Mouse (Mus musculus) neural tube, embryonic 11.5 days (tissue): Measurements from ENCODE around the gene Actn1. TPM values are rescaled to one million over a fixed set of nuclear protein-coding genes. Genes with fewer than 3 reads are reported as not detected.

Source experiments
- ATAC-seq: fragments of 200-750 bp; cut with Nextera tagmentation; 2 replicates; pipeline ENCODE4 v1.8.0; 2017; ENCODE audit warnings: moderate number of reproducible peaks, mild to moderate bottlenecking, moderate TSS enrichment, moderate library complexity; ENCODE audit not compliant: insufficient read depth, low FRiP score, low TSS enrichment
- DNase-seq: peaks from one replicate; pipeline ENCODE4 v3.0.0-alpha.2; 2015; ENCODE audit warnings: low spot score
- H3K27ac ChIP-seq: fragments of 300-500 bp; sonication (generic); 2 replicates; pipeline ENCODE4 v1.5.1; 2014; ENCODE audit warnings: low read depth, mild to moderate bottlenecking, low read length
- H3K27me3 ChIP-seq: fragments of 300-500 bp; sonication (generic); 2 replicates; pipeline ENCODE4 v1.6.1; 2014; ENCODE audit warnings: mild to moderate bottlenecking, low read length, mixed read lengths; ENCODE audit not compliant: control insufficient read depth, insufficient read depth
- H3K36me3 ChIP-seq: fragments of 300-500 bp; sonication (generic); 2 replicates; pipeline ENCODE4 v1.6.1; 2014; ENCODE audit warnings: mild to moderate bottlenecking, low read length, moderate library complexity, mixed read lengths; ENCODE audit not compliant: control insufficient read depth, insufficient read depth
- H3K4me1 ChIP-seq: fragments of 300-500 bp; sonication (generic); 2 replicates; pipeline ENCODE4 v1.6.1; 2014; ENCODE audit warnings: low read length, mixed read lengths; ENCODE audit not compliant: control insufficient read depth, insufficient read depth
- H3K4me2 ChIP-seq: fragments of 300-500 bp; sonication (generic); 2 replicates; pipeline ENCODE4 v1.6.1; 2014; ENCODE audit warnings: low read depth, mild to moderate bottlenecking, moderate library complexity
- H3K4me3 ChIP-seq: fragments of 300-500 bp; sonication (generic); 2 replicates; pipeline ENCODE4 v1.5.1; 2014; ENCODE audit warnings: low read depth, low read length
- H3K9ac ChIP-seq: fragments of 300-500 bp; sonication (generic); 2 replicates; pipeline ENCODE4 v1.6.1; 2014; ENCODE audit warnings: mild to moderate bottlenecking, low read length
- H3K9me3 ChIP-seq: fragments of 300-500 bp; sonication (generic); 2 replicates; pipeline ENCODE4 v1.6.1; 2016; ENCODE audit warnings: low read length; ENCODE audit not compliant: control insufficient read depth
- WGBS: fragments of 180-500 bp; shearing (Covaris S2); extraction: QIAGEN DNeasy Blood & Tissue Kit; methylation state at CpG from one replicate; pipeline ENCODE4 v1.1.7; 2014; 5-methylcytosine and 5-hydroxymethylcytosine counted together
- polyA plus RNA-seq: library from polyadenylated mRNA; unstranded; fragments of >200 nt; fragmentation: Nextera tagmentation; extraction: Ambion mirVana; gene quantifications from 2 replicates; pipeline ENCODE4 v1.2.1, GENCODE M21; 2014

Actn1 gene
- polyA plus RNA-seq, 1 experiment from 2014 or later, result 20.6 TPM

DNA sequence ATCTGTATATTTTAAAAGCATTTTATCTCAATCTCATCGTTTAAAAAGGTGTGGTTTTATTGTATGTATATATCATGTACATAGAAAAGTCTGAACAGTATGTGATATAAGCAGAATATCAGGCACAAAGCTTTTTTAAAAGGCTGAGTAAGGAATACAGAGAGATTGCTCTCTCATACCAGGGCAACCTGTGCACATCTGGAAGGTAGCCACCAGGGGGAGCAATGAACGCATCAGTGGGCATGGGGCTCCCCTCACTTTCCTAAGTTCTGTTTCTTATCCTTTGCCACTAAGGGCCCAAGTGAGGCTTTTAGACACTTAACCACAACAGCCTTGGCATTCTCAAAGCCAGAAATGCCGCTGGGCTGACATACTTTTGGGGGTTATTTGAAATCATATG lies 61.7 kb downstream of the Actn1 start:
- ATAC-seq, result no peak

DNA sequence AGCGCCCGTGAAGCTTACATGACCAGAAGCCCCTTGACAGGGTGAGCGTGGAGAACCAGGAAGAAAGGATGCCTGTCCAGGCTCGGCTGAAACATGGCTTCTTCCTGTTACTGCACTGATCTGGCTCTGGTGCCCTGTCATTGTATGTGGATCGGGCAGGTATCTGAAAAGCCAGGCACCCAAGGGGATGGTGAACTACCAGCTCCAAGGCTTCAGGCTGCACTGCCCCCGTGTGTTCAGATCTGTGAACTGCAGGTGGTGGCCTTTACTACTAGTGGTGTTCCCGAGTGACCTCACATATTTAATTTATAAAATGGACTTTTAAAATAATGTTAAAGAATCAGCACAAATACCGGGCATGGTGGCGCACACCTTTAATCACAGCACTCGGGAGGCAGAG lies 62.8 kb downstream of the Actn1 start:
- WGBS, result 77% methylated on average over 10 of the region's 10 CpGs
- H3K9ac ChIP-seq, result no peak overlapping the region
- H3K27ac ChIP-seq, result no peak overlapping the region
- no peak overlapping the region for H3K4me2 ChIP-seq
- H3K4me3 ChIP-seq, result no peak overlapping the region
- DNase-seq (peak; percentile 72), ATAC-seq (no peak)
- H3K27me3 ChIP-seq, result no peaks in the 10 kb centered on the region
- H3K36me3 ChIP-seq, result peaks cover 2% of the 10 kb centered on the region; the same call in 1 of the 2 replicates
- H3K9me3 ChIP-seq, result no peaks in the 10 kb centered on the region
- no peaks in the 10 kb centered on the region for H3K4me1 ChIP-seq

More for the DNA sequence above, 61.7 kb downstream of the Actn1 start:
- Histone ChIP-seq H3K36me3 (peaks cover 2% of the 10 kb centered on the region; the same call in 1 of the 2 replicates), H3K4me3 (no peak overlapping the region), H3K9me3 (no peaks in the 10 kb centered on the region), H3K9ac (no peak overlapping the region), H3K27ac (no peak overlapping the region), H3K27me3 (no peaks in the 10 kb centered on the region), H3K4me2 (no peak overlapping the region), H3K4me1 (no peaks in the 10 kb centered on the region)
- peak; percentile 77 for DNase-seq
- 35% methylated on average over 3 of the region's 3 CpGs for WGBS

DNA sequence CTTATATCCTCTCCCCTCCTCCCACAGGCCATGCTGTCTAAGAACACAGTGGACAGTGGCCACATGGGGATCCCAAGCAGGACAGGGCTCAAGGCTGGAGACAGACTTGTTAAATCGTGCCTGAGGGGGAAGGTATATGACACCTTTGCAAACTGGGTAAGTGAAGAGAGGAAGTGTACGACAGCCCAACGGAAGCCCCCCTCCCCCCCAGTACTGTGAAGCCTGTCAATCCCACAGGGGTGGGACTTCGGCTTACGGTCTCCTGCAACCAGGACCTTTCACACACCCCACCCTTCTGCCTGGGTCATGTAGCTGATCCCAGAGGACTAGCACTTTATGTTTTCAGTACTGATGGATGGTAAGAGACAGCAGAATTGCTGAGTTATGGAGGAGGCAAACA lies 68.4 kb downstream of the Actn1 start:
- Histone ChIP-seq H3K27me3 (no peaks in the 10 kb centered on the region), H3K4me1 (peaks cover 2% of the 10 kb centered on the region; the same call in 1 of the 2 replicates), H3K9ac (no peak overlapping the region), H3K4me2 (no peak overlapping the region), H3K9me3 (no peaks in the 10 kb centered on the region), H3K4me3 (no peak overlapping the region), H3K36me3 (peaks cover 4% of the 10 kb centered on the region; the same call in 1 of the 2 replicates), H3K27ac (no peak overlapping the region)
- WGBS, result 75% methylated on average over 5 of the region's 5 CpGs
- no peak for ATAC-seq
- no peak for DNase-seq

DNA sequence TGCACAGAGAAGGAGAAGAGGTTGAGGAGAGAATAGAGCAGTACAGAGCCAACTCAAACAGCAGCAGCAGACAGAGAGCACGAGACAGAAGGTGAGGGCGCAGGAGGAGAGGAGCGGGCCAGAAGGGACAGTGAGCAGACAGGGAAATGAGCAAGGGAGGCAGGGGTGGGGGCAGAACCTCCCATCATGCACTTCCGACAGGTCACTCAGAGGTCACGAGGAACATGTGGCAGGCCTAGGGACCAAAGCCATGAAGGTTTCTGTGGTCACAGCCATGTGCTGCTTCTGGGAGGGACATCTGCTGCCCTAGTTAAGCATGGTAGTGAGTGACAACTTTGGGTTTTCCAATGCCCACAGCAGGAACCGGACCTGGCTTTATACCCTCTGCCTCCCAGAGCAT lies 68.8 kb downstream of the Actn1 start:
- no peak overlapping the region for H3K27ac ChIP-seq
- no peak overlapping the region for H3K4me3 ChIP-seq
- H3K4me1 ChIP-seq, result peaks cover 2% of the 10 kb centered on the region; the same call in 1 of the 2 replicates
- peak overlapping the region; percentile 15; the same call in 1 of the 2 replicates for H3K9ac ChIP-seq
- H3K4me2 ChIP-seq, result no peak overlapping the region
- WGBS, result 75% methylated on average over 6 of the region's 6 CpGs
- H3K36me3 ChIP-seq, result peaks cover 4% of the 10 kb centered on the region
- ATAC-seq (no peak), DNase-seq (peak; percentile 17)
- no peaks in the 10 kb centered on the region for H3K27me3 ChIP-seq
- no peaks in the 10 kb centered on the region for H3K9me3 ChIP-seq

DNA sequence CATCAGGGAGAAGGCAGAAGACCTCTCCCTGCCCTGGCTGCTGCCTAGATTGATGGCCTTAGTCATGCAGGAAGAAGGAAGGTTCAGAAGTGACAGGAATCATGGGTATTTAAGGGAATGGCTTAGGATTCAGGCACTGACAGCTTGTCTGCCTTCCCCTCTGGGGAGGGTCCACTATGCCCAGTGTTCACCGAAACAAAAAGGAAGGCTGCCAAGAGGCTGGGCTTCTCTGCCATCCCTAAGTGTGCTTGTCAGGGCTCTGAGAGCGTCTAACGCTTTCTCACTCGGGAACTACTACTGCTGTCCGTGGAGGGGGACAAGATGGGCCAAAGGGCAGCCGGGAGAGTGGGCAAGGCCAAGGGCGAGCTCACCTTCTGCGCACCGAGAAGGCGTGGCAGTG lies 69.3 kb downstream of the Actn1 start:
- Histone ChIP-seq H3K27me3 (no peaks in the 10 kb centered on the region), H3K4me2 (no peak overlapping the region), H3K27ac (no peak overlapping the region), H3K4me3 (no peak overlapping the region), H3K4me1 (peaks cover 2% of the 10 kb centered on the region; the same call in 1 of the 2 replicates), H3K36me3 (peaks cover 4% of the 10 kb centered on the region), H3K9ac (peak overlapping the region; percentile 15; the same call in 1 of the 2 replicates), H3K9me3 (no peaks in the 10 kb centered on the region)
- 84% methylated on average over 10 of the region's 10 CpGs for WGBS
- DNase-seq (no peak), ATAC-seq (no peak)

DNA sequence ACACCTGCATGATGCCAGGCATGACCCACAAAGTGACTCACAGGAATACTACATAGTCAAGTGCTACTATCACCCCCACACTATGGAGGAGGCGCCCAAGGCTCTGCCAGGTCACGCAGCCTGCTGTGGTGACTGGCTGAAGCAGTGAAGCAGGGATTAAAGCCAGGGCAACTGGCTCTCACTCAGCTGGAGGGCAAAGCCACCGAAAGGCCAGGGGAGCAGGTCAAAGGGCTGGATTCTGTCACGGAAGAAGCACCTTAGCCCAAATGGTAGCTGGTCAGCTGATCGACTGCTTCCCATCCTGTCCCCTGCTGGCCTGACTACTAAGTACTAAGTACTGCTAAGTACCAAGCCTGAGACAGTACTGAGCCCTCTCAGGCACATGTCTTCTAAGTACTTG lies 76.1 kb downstream of the Actn1 start:
- H3K9ac ChIP-seq, result no peak overlapping the region
- no peak overlapping the region for H3K27ac ChIP-seq
- no peaks in the 10 kb centered on the region for H3K9me3 ChIP-seq
- H3K4me3 ChIP-seq, result no peak overlapping the region
- H3K4me1 ChIP-seq, result no peaks in the 10 kb centered on the region
- no peak for ATAC-seq
- H3K36me3 ChIP-seq, result peaks cover 2% of the 10 kb centered on the region
- no peak for DNase-seq
- WGBS, result 88% methylated on average over 5 of the region's 5 CpGs
- H3K4me2 ChIP-seq, result no peak overlapping the region
- no peaks in the 10 kb centered on the region for H3K27me3 ChIP-seq

DNA sequence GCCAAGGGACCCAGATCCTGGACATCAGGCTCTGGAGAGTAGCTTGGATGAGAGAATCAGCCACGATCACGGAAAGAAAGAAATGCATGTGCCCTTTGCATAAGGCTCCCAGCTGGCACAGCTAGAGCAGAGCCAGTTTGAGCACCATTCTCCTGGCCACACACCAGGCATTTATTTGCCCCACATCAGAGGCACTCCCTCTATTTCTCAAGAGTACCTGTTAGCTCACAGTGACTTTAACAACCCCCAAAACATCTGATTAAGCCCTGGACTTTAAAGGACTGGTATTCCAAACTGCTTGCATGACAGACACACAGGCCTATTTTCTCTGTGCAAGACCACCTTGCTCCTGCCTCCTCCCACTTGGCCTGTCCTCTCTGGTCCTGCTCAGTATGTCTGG lies 78.3 kb downstream of the Actn1 start:
- no peak overlapping the region for H3K27ac ChIP-seq
- H3K36me3 ChIP-seq, result peaks cover 4% of the 10 kb centered on the region

DNA sequence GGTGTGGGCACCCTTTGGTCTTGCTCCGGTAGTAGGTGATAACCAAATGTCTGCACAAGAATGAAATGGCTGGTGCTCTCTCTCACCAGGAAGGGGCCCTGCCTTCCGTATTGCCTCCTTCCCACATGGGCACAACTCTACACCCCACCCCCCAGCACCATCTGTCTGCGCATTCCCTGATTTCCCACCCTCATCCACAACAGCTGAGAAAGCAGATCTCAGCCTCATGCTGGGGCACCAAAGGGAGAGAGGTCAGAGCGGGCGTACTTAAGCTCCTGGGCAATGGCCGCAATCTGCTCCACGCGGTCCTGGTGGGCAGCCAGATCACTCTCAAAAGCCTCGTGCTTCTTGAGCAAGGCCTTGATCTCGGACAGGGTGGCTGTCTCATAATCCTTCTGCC lies 82.1 kb downstream of the Actn1 start:
- H3K9ac ChIP-seq, result no peak overlapping the region
- H3K9me3 ChIP-seq, result no peaks in the 10 kb centered on the region
- no peak overlapping the region for H3K4me3 ChIP-seq
- ATAC-seq, result no peak
- H3K36me3 ChIP-seq, result peaks cover 13% of the 10 kb centered on the region
- H3K27me3 ChIP-seq, result no peaks in the 10 kb centered on the region
- DNase-seq, result peak; percentile 16
- H3K27ac ChIP-seq, result no peak overlapping the region
- H3K4me1 ChIP-seq, result no peaks in the 10 kb centered on the region
- no peak overlapping the region for H3K4me2 ChIP-seq
- 47% methylated on average over 10 of the region's 10 CpGs for WGBS

More for the DNA sequence above, 78.3 kb downstream of the Actn1 start:
- DNase-seq (no peak), ATAC-seq (no peak)
- H3K9me3 ChIP-seq, result no peaks in the 10 kb centered on the region
- H3K9ac ChIP-seq, result no peak overlapping the region
- no peak overlapping the region for H3K4me2 ChIP-seq
- no peaks in the 10 kb centered on the region for H3K27me3 ChIP-seq
- H3K4me3 ChIP-seq, result no peak overlapping the region
- 85% methylated on average over 2 of the region's 2 CpGs for WGBS
- no peaks in the 10 kb centered on the region for H3K4me1 ChIP-seq

DNA sequence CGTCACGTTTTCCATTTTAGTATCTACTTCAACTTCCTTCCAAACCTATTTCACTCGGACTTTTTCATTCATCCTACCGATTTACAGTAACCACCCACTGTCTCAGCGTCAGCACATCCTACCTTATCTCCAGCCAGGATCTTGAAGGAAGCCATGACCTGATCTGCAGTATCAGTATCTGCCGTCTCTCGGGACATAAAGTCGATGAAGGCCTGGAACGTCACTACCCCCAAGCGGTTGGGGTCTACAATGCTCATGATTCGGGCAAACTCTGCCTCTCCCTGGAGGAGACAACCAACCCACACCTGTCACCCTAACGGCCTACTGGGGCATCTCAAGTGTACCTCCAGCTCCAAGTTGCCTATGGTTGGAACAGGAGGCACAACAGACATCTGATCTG lies 91.4 kb downstream of the Actn1 start:
- peak overlapping the region; percentile 21 for H3K4me2 ChIP-seq
- ATAC-seq (peak; percentile 30; the same call in 1 of the 2 replicates), DNase-seq (no peak)
- peaks cover 4% of the 10 kb centered on the region; the same call in 1 of the 2 replicates for H3K36me3 ChIP-seq
- H3K9ac ChIP-seq, result peak overlapping the region; percentile 10; the same call in 1 of the 2 replicates
- H3K27ac ChIP-seq, result no peak overlapping the region
- H3K4me3 ChIP-seq, result peak overlapping the region; percentile 49
- H3K9me3 ChIP-seq, result no peaks in the 10 kb centered on the region
- 66% methylated on average over 12 of the region's 12 CpGs for WGBS
- no peaks in the 10 kb centered on the region for H3K4me1 ChIP-seq
- no peaks in the 10 kb centered on the region for H3K27me3 ChIP-seq
